Mouse (Mus musculus) thymus, postnatal 14 days (tissue): ENCODE data around the gene Crygb.
"Not testable (repeated sequence)": the region's sequence is repeated elsewhere in the genome, so short reads cannot be mapped to it uniquely, and the experiment has no call there.

ENCODE experiments used
- DNase-seq: peaks from one replicate; pipeline ENCODE4 v3.0.0; 2021

The Crygb gene

GRCm38 (mm10) chr1:65067842-65068241 lies 14.2 kb downstream of the Crygb start:
- no peak for DNase-seq

- no peak for DNase-seq
Measured at GRCm38 (mm10) chr1:65064201-65064600, 17.9 kb downstream of the Crygb start.

- DNase-seq = no peak
Measured at GRCm38 (mm10) chr1:65063352-65063751, 18.7 kb downstream of the Crygb start, which contains the start of gene Crygd. TSS of gene Crygd (minus strand) at chr1:65063452.

- DNase-seq = no peak
Measured at GRCm38 (mm10) chr1:65052140-65052539, 29.9 kb downstream of the Crygb start.

- DNase-seq = no peak
Measured at GRCm38 (mm10) chr1:65051696-65052095, 30.4 kb downstream of the Crygb start.

- not testable (repeated sequence) for DNase-seq
Measured at GRCm38 (mm10) chr1:65050952-65051351, 31.1 kb downstream of the Crygb start, which contains the start of gene Cryge. TSS of gene Cryge (minus strand) at chr1:65051149.

GRCm38 (mm10) chr1:65048781-65049180 lies 33.3 kb downstream of the Crygb start:
- no peak for DNase-seq

- DNase-seq = peak; percentile 4
Measured at GRCm38 (mm10) chr1:65046401-65047109, 35.5 kb downstream of the Crygb start.

- no peak for DNase-seq
Measured at GRCm38 (mm10) chr1:65043433-65043832, 38.7 kb downstream of the Crygb start.

- DNase-seq = no peak
Measured at GRCm38 (mm10) chr1:65041837-65042236, 40.3 kb downstream of the Crygb start.

- no peak for DNase-seq
Measured at GRCm38 (mm10) chr1:65040806-65041205, 41.3 kb downstream of the Crygb start.

- no peak for DNase-seq
Measured at GRCm38 (mm10) chr1:65039679-65040078, 42.4 kb downstream of the Crygb start.

GRCm38 (mm10) chr1:65037542-65037941 lies 44.5 kb downstream of the Crygb start:
- DNase-seq = no peak

- DNase-seq = no peak
Measured at GRCm38 (mm10) chr1:65035513-65035912, 46.6 kb downstream of the Crygb start.

- DNase-seq = no peak
Measured at GRCm38 (mm10) chr1:65032641-65033040, 49.4 kb downstream of the Crygb start, which contains the start of gene Akr1cl. TSS of gene Akr1cl (minus strand) at chr1:65032759.
